Mouse (Mus musculus): Measurements from ENCODE around the gene Oas1a.
"Not testable (repeated sequence)": the region's sequence is repeated elsewhere in the genome, so short reads cannot be mapped to it uniquely, and the experiment has no call there.

- TF ChIP-seq CTCF (IDR thresholded peaks at IDR 0.05; ENCODE audit: low read depth, low read length); POLR2A (IDR thresholded peaks at IDR 0.05; ENCODE audit: borderline replicate concordance, low read depth, low read length): not testable (repeated sequence)
Measured at GRCm38 (mm10) chr5:120878803-120879202, 28.5 kb downstream of the Oas1a start.

Data from bone marrow macrophage, adult 2 months (primary cell).